Mouse (Mus musculus) embryo, embryonic 10.5 days (tissue): ENCODE results near the gene Lrrk2.

Source experiments
- DNase-seq: peaks from one replicate; pipeline ENCODE4 v3.0.0-alpha.2; 2015; ENCODE audit warnings: low spot score

Lrrk2 gene

DNA sequence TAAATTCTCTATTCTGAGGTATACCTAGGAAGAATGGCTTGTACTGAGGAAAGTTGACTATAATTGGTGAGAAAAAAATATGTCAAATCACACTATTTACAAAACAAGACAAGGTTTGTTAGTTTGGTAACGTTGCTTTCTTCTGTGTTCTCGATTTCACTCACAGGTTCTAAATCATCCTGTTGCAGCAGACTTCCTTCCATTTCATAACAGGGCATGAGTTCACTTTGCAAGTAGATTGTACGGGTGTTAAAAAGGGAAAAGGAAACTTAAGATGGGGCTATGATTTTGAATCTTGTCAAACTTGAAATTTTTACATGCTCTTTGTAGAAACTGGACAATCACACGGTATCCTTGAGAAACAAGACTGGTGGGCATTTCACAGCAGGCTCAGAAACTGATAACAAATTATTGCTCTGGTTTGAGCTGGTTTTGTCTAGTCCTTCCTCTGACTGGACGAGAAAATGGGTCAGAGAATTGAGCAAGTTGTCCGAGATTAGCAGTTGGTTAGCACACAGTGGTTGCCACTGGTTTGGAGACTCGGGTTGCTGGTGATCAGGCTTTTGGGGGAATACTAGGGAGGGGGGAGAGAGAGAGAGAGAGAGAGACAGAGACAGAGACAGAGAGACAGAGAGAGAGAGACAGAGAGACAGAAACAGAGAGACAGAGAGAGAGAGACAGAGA lies 13.0 kb downstream of the Lrrk2 start:
- DNase-seq = no peak

DNA sequence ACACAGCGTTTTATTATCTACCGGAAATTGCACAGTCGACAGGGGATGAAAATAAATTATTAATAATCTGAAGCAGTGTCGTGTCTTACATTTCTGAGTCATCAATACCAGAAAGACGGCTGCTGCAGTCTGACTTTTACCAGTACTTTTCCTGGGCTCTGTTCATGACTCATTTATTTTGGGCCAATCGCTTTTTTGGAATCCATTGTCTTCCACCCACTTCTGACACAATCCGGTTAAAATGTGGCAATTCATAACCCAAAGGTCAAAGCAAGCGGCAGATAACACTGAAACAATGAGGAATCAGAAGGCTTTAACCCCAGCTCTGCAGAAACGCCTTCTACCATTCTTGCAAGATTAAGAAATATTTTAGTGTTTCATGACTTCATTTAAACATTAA lies 17.7 kb downstream of the Lrrk2 start:
- DNase-seq = no peak

DNA sequence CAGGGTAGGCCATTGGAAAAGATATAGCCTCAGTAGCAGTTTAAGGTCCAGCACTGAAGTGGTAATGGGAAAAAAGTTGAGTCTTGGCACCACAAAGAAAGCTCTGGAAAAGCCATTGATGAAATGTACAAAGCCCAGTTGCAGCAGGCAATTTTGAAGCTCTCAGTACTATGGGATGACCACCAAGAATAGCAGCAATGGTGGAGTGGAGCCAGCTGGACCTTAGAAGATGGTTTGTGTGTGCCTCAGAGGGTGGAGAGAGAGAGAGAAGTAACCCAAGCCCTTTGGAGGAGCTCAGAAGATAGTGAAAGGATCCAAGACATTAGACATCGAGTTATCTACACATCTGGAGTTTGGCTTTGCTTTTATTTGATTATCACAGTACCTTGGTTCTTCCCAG lies 20.1 kb downstream of the Lrrk2 start:
- no peak for DNase-seq

DNA sequence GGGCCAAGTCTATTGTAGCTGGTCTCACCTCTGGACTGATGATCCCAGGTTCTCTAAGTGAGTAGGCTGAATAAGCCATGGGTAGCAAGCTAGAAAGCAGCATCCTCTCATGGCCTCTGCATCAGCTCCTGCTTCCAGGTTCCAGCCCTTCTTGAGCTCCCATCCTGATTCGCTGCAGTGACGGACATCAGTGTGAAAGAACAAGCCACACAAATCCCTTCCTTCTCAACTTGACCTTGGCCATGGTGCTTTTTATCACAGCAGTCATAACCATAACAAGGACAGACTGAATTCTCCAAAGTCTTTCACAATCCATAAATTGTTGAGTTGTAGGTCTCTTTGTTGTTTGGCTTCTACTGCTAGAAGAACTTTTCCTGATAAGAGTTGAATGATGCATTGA lies 20.9 kb downstream of the Lrrk2 start:
- no peak for DNase-seq

DNA sequence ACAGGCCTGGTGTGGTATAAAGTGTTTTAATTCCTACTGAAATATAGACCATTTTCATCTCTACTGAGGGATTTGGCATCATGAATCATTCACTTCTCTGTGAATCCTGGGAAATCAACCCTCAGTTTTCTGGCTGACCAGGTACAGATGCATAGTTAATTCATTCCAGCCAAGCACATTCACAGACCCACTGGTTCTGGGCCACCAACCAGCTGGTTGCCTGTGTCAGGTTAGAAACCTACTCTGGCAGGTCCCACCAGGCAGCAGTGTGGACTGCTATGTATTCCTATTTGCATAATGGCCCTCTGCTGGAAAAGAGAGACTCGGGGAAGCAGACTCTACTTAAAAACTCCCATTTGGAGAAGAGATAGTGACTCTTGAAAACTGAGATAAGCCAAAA lies 27.9 kb downstream of the Lrrk2 start:
- no peak for DNase-seq

DNA sequence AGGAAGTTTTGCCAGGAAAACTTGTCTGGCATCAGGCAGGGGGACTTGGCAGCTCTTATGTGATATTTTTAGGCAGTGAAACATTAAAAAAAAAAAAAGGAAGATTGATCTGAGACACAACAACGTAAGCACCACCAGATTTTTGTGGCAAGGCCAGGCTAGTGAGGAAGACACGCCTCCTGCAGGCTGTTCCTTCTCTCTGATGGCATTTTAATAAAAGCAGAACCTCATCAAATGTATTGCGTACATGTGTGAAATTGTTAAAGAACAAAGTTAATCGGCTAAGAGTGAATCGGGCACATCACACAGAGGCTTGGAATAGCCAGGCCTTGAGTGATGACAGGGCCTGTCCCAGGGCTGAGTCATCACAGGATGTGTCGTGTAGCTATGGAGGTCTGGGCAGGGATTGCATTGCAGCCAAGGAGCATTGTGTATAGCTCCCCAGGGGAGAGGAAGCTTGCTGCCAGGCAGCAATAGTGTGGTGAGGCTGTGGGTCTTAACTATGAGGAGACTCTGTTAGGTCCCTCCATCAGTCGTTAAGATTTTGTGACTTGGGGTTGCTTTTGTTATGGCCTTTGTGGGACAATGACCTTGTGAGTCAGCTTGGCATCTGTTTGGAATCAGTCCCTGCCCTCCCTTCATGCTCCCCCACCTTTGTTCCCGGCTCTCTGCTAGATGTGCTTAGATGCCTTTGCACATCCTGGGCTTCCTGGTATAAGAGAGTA lies 30.2 kb downstream of the Lrrk2 start:
- DNase-seq = peak; percentile 34

DNA sequence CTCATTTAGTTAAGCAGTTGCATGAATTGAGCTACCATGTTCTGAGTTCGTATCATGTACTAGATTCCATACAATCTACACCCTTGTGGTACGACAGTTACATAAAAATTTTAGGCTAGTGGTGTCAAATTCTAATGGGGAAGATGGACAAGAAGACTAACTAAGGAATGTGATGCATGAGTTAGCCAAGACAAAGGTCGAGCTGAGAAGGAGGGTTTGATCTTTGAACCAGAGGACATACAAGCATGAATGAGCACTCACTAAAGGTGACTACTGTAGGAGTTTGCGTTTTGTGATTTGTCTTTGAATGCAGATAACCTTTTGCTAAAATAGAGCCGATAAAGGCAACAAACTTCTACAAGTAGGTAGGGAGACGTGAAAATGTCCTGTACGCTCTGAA lies 31.1 kb downstream of the Lrrk2 start:
- no peak for DNase-seq

DNA sequence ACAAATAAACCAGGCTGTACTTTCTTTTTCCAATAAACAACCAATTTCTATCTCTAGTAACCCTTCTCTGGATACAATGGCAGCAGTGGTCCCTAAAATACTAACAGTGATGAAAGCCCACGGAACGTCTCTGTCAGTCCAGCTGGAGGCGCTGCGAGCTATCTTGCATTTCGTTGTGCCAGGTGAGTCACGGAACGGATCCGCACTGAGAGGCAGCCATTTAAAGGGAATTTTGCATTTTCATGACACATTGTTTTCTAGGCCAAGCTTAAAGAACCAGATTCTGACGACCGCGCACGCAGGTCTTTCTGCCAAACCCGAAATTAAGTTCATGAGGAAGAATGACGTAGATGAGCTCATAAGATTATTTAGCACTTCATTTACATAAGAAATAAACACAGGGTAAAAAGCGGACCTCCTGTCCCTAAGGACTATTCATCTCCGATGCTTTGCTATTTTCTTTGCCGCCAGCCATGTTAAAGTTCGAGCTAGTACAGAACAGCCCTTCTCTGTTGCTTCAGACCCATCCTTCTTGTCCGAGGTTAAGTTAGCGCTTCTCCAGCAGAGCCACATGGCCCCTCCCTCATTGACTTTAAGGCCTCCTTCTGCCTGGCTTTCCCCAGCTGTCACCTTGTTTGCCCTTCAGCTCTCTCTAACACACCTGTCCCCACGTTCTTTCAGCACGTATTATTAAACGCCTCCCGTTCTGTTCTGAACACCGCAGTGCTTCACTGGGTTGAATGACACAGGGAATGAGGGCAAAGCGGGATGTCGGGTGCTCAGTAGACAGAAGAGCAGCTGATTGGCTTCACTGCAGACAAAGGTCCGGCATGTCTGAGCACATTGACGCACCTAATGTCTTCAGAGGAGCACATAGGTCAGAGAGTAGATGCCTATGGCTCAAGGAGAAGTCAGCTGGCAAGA lies 36.5 kb downstream of the Lrrk2 start:
- peak; percentile 53 for DNase-seq

DNA sequence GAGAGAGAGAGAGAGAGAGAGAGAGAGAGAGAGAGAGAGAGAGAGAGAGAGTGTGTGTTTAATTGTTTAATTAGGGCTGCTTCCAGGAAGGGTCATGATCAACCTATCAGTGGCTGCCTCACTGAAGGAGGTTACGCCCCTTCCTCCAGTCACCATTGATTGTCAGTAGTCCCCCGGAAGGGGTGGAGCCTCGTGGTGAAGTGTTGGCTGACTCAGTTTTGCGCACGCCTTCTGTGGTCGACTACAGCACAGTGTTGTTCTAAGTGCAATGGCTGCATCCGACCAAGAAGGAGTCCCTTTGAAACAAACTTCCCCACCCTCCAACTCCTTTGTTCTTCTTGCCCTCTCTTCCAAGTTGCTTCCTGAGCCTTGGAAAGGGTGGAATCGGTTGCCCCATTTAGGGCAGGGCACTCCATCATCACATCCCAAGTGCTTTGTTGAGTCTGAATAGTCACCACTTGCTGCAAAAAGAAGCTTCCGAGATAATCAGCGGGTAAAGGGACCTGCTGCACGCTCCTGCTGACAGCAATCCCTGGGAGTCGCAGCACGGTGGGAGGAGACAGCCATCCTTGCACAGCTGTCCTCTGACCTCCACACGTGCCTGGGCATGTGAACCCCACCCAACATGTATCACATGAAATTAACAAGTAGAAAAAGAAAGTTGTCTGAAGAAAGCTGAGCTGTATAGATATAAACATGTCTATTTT lies 62.4 kb downstream of the Lrrk2 start:
- DNase-seq = peak; percentile 9

DNA sequence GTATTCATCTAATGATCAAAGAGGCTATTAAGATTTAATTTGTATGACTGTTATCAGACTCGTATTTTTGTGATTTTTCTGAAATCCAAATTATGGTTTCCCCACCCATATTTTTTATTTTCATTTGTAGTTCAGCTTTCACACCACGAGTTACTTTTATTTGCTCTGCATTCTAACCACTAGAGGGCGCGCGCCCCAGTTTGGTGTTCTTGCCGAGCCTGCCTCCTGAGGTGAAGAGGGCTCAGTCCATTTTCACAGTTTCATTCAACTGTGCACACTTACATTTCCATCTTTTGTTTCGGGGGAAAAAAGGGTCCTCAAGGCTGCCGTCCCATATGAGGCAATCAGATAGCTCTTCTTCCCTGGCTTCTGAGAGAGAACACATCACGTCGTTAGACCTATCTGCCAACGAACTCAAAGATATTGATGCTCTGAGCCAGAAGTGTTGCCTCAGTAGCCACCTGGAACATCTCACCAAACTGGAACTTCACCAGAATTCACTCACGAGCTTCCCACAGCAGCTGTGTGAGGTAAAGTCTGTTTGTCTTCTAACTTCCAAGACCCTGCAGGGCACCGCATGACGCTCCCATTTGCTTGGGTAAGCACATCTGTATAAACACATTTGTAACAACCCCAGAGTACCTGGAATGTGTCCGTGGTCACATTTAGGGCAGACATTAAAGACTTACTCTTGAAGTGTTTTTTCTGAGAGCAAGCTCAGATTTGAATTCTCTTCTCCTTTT lies 64.0 kb downstream of the Lrrk2 start:
- DNase-seq = peak; percentile 81

DNA sequence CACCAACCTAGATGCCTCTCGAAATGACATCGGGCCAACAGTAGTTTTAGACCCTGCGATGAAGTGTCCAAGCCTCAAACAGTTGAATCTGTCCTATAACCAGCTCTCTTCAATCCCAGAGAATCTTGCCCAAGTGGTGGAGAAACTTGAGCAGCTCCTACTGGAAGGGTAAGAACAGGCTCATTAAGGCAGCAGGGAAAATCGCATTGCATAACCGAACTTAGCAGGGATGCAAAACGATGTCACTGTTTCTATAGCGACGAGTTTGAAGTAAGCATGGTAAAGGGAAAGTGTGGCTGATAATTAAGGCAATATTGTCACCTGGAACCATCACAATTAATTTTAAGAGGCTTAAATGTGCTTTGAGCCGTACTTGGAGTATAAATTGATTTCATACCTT lies 65.8 kb downstream of the Lrrk2 start:
- DNase-seq = no peak

DNA sequence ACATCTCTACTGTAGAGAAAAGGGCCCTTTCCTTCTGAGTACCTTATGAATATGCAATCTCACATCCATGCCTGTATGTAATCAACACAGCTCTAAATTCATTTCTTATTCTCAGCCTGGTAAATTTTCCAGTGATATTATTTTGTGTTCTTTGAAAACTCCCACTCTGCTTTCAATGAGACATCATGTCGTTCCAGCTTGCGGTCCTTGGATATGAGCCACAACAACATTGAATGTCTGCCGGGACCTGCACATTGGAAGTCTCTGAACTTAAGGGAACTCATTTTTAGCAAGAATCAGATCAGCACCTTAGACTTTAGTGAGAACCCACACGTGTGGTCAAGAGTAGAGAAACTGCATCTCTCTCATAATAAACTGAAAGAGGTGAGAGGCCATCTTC lies 72.5 kb downstream of the Lrrk2 start:
- DNase-seq = no peak

DNA sequence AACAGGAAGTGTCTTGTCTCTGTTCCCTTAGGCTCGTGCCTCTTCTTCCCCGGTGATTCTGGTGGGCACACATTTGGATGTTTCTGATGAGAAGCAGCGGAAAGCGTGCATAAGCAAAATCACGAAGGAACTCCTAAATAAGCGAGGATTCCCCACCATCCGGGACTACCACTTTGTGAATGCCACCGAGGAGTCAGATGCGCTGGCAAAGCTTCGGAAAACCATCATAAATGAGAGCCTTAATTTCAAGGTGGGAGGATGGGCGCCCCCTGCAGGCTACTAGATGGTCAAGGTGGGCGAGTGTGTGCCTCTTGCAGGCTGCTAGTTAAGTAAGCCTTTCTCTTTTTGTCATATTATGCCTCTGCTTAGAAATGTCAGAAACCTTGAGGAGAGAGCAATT lies 79.1 kb downstream of the Lrrk2 start:
- peak; percentile 61 for DNase-seq

DNA sequence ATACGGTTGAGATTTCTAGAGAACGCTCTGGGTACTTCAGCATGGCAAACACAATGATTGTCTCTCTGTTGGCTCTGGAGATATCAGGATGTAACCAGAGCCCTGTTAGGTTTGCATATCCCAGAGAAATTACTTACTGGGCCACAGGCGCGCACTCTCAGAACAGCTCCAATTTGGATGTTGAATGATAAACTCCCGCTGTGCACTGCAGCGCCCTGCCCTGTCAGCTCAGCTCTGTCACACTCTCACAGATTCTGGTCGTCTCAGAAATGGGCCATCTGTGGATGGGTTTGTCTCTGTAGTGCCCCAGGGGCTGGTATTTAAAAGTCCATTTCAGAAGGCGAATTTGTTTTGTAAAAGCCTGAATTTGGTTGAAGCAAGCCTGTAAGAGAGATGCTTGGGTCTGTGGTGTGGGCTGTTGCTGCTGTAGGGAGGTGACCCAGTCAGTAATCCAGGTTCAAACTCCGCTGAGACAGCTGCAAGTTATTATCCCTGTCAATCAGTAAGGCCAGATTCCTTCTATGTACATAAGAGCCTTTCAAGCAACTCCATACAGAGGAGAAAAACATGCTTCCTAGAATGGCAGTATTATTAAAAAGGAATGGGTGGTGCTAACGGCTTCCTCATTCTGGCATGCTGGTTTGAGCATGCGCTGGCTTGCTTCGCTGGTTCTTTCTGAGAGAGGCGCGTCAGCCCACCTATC lies 80.6 kb downstream of the Lrrk2 start:
- DNase-seq = peak; percentile 42

DNA sequence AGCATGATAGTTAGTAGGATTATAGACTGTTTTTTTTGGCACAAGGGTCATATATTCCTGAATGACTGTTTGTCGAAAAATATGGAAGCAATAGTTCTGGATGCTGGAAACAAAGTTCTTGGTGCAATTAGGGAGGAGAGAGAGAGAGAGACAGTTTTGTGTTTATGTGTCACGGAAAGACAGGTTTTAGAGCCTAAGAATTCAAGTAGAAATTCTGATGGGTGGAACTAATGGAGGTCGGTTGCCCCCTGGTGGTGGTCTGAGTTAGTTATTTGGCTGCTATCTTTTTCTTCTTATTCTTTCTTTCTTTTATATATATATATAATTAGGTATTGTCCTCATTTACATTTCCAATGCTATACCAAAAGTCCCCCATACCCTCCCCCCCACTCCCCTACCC lies 81.6 kb downstream of the Lrrk2 start:
- DNase-seq = peak; percentile 77

DNA sequence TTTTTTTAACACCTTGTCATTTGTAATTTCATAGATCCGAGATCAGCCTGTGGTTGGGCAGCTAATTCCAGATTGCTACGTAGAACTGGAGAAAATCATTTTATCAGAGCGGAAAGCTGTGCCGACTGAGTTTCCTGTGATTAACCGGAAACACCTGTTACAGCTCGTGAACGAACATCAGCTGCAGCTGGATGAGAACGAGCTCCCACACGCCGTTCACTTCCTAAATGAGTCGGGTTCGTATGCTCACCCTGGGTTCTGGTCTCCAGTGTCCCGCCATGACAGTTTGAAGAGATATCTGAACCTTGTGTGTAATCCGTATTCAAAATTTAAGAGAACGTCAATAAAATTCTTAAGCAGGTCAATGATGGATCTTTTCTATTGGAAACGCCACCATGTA lies 82.8 kb downstream of the Lrrk2 start:
- no peak for DNase-seq

DNA sequence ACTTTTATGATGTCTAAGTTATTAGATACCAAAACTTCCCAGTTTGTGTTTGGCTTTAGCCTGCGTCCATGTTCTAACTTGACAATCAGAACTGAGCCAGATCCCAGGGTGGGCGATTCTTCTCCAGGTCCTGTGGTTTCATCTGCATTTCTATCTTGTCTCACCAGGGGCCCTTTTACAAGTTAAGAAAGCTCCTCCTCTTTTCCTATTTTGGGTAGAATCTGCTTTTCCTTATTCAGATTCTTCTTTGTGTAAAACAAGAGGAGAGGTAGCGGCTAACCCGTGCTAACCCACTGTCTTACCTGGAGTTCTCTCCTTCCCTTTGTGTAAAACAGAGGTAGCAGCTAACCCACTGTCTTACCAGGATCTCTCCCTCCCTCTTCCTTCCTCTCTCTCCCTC lies 99.1 kb downstream of the Lrrk2 start:
- no peak for DNase-seq

DNA sequence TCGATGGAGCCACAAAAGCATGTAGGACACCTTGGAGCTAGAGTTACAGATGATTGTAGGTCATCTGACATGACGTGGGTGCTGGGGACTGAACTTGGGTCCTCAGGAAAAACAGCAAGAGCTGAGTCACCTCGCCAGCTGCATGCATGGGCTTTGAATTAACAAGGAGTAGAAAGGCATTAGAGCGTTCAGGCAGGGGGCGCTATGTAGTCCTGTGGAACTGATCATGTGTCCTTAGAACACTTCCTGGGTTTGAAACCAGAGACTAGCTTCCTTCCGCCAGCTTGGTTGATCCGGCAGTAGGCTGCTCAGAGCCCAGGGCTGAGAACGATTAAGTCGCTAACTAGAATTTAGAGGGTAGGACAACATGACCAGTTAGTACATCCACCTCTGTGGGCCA lies 106.2 kb downstream of the Lrrk2 start:
- DNase-seq = no peak

DNA sequence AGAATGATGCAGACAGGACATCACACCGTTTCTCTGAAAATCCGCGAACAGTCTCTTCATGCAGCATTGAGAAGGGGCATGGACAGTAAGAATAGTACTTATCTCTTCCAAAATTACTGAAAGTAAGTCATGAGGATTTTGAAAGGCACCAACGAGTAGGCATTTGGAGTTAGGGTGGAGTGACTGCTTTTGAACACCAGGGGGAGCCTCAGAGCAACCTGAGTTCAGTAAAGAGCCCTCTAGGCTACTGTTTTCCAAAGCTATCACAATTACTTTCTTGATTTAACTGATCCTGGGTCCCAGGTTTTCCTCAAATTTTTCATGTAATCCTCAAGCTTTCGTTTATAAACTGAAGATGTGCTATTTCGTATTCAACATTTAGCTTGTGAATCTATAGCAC lies 108.2 kb downstream of the Lrrk2 start:
- peak; percentile 80 for DNase-seq

DNA sequence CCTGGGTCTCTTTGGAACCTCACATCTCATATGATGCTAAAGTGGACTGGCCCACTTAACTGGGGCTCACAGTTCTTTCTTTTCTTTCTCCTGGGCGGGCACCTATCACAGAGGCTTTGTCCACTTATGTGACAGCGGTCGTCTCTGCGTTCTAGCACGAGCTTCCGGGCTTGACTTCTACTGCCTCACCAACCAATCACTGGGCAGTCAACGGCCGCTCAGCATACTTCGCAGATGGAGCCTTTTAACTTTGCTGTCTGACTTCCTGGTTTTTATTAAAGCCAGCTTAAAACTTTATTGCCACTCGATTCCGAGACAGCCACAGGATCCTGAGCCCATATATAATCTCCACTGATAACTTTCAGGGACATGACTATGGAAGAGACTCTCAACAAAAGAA lies 115.4 kb downstream of the Lrrk2 start:
- DNase-seq = no peak

DNA sequence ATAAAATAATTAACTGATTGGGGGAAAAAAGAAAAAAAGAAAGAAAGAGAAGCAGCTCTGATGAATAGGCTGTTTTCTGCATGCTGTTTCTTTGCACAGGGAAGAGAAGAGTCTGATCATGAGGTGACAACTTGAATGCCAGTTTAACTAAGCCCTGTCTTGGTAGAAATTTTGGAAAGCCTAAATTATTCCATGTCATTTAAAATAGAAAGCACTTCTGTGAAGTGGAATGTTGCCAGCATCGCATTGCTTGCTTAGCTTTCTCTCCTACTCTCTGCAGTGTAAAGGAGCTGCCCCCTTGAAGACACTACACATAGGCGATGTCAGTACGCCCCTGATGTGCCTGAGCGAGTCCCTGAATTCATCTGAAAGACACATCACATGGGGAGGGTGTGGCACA lies 133.5 kb downstream of the Lrrk2 start:
- no peak for DNase-seq
